Mouse (Mus musculus) midbrain, embryonic 12.5 days (tissue): ENCODE measurements around the gene Creb3l1. TPM values are rescaled to one million over a fixed set of nuclear protein-coding genes. Genes with fewer than 3 reads are reported as not detected.
A peak's percentile ranks its signal among the peaks of the same experiment; 100 is the strongest.

Experiments
- ATAC-seq: fragments of 200-750 bp; cut with Nextera tagmentation; 2 replicates; pipeline ENCODE4 v1.8.0; 2017; ENCODE audit warnings: low read depth, moderate TSS enrichment, moderate library complexity; ENCODE audit not compliant: low FRiP score
- H3K27ac ChIP-seq: fragments of 300-500 bp; sonication (generic); replicated peaks from 2 replicates; pipeline ENCODE4 v1.5.1; 2016; ENCODE audit warnings: mild to moderate bottlenecking
- H3K27me3 ChIP-seq: fragments of 300-500 bp; sonication (generic); 2 replicates; pipeline ENCODE4 v1.6.1; 2016; ENCODE audit warnings: mild to moderate bottlenecking
- H3K36me3 ChIP-seq: fragments of 300-500 bp; sonication (generic); 2 replicates; pipeline ENCODE4 v1.6.1; 2016
- H3K4me1 ChIP-seq: fragments of 300-500 bp; sonication (generic); 2 replicates; pipeline ENCODE4 v1.6.1; 2016
- H3K4me2 ChIP-seq: fragments of 300-500 bp; sonication (generic); replicated peaks from 2 replicates; pipeline ENCODE4 v1.6.1; 2016; ENCODE audit warnings: mild to moderate bottlenecking, moderate library complexity
- H3K4me3 ChIP-seq: fragments of 300-500 bp; sonication (generic); 2 replicates; pipeline ENCODE4 v1.5.1; 2016; ENCODE audit warnings: mild to moderate bottlenecking
- H3K9ac ChIP-seq: fragments of 300-500 bp; sonication (generic); replicated peaks from 2 replicates; pipeline ENCODE4 v1.6.1; 2016; ENCODE audit warnings: mild to moderate bottlenecking, moderate library complexity
- H3K9me3 ChIP-seq: fragments of 300-500 bp; sonication (generic); 2 replicates; pipeline ENCODE4 v1.6.1; 2016; ENCODE audit warnings: mild to moderate bottlenecking
- WGBS: fragments of 180-500 bp; shearing (Covaris S2); methylation state at CpG from one replicate; pipeline ENCODE4 v1.1.7; 2016; 5-methylcytosine and 5-hydroxymethylcytosine counted together
- polyA plus RNA-seq: library from polyadenylated mRNA; unstranded; fragments of >200 nt; fragmentation: Nextera tagmentation; extraction: Ambion mirVana; gene quantifications from 2 replicates; pipeline ENCODE4 v1.2.1, GENCODE M21; 2016

Creb3l1 gene
- polyA plus RNA-seq, 1 experiment from 2014 or later, result 2.5 TPM

GRCm38 (mm10) chr2:91947397-91948150, 76.7 kb downstream of the Creb3l1 start:
- no peaks in the 10 kb centered on the region; the same call in 1 of the 2 replicates for H3K27me3 ChIP-seq
- H3K4me3 ChIP-seq, result no peak overlapping the region
- no peaks in the 10 kb centered on the region for H3K9me3 ChIP-seq
- no peaks in the 10 kb centered on the region for H3K36me3 ChIP-seq
- no peak for ATAC-seq
- H3K27ac ChIP-seq, result peak overlapping the region; percentile 27
- no peak overlapping the region for H3K4me2 ChIP-seq
- H3K9ac ChIP-seq, result no peak overlapping the region
- 51% methylated on average over 11 of the region's 11 CpGs for whole genome bisulfite sequencing
- peaks cover 47% of the 10 kb centered on the region for H3K4me1 ChIP-seq

- no peak overlapping the region for H3K4me2 ChIP-seq
- no peak overlapping the region for H3K27ac ChIP-seq
- H3K9ac ChIP-seq, result no peak overlapping the region
Observed at GRCm38 (mm10) chr2:91946836-91947235, 77.5 kb downstream of the Creb3l1 start.

GRCm38 (mm10) chr2:91945483-91945882, 78.8 kb downstream of the Creb3l1 start, which contains the start of gene Gm9821:
TSS of gene Gm9821 (plus strand) at chr2:91945703.
- Histone ChIP-seq H3K4me1 (peaks cover 44% of the 10 kb centered on the region), H3K9me3 (no peaks in the 10 kb centered on the region), H3K27me3 (no peaks in the 10 kb centered on the region; the same call in 1 of the 2 replicates), H3K27ac (no peak within 1 kb of the TSS), H3K4me3 (no peak within 1 kb of the TSS), H3K4me2 (no peak within 1 kb of the TSS), H3K9ac (no peak within 1 kb of the TSS), H3K36me3 (0 out of 2 replicates have a peak, but pooled peaks cover 3% of the 10 kb centered on the region)
- whole genome bisulfite sequencing, result 88% methylated on average over 18 of the region's 18 CpGs
- no peak for ATAC-seq

More at GRCm38 (mm10) chr2:91946836-91947235, 77.5 kb downstream of the Creb3l1 start:
- WGBS, result 79% methylated on average over 6 of the region's 6 CpGs
- Histone ChIP-seq H3K36me3 (no peaks in the 10 kb centered on the region), H3K27me3 (no peaks in the 10 kb centered on the region; the same call in 1 of the 2 replicates), H3K9me3 (no peaks in the 10 kb centered on the region), H3K4me3 (no peak overlapping the region), H3K4me1 (peaks cover 47% of the 10 kb centered on the region)
- ATAC-seq, result no peak

- WGBS, result 49% methylated on average over 13 of the region's 13 CpGs
- Histone ChIP-seq H3K27me3 (no peaks in the 10 kb centered on the region; the same call in 1 of the 2 replicates), H3K4me1 (peaks cover 33% of the 10 kb centered on the region), H3K4me3 (no peak overlapping the region), H3K9me3 (no peaks in the 10 kb centered on the region), H3K36me3 (peaks cover 11% of the 10 kb centered on the region; the same call in 1 of the 2 replicates), H3K9ac (no peak overlapping the region), H3K4me2 (no peak overlapping the region), H3K27ac (no peak overlapping the region)
- peak; percentile 66 for ATAC-seq
Observed at GRCm38 (mm10) chr2:91944170-91944950, 79.9 kb downstream of the Creb3l1 start.

- Histone ChIP-seq H3K9ac (no peak overlapping the region), H3K27ac (no peak overlapping the region), H3K4me1 (peaks cover 15% of the 10 kb centered on the region), H3K27me3 (no peaks in the 10 kb centered on the region; the same call in 1 of the 2 replicates), H3K9me3 (no peaks in the 10 kb centered on the region), H3K36me3 (peaks cover 31% of the 10 kb centered on the region), H3K4me3 (no peak overlapping the region), H3K4me2 (no peak overlapping the region)
- ATAC-seq, result no peak
- WGBS, result 81% methylated on average over 6 of the region's 6 CpGs
Observed at GRCm38 (mm10) chr2:91942356-91942755, 81.9 kb downstream of the Creb3l1 start.

GRCm38 (mm10) chr2:91939303-91939935, 84.9 kb downstream of the Creb3l1 start:
- ATAC-seq, result no peak
- Histone ChIP-seq H3K9me3 (no peaks in the 10 kb centered on the region), H3K4me1 (peaks cover 5% of the 10 kb centered on the region), H3K27ac (no peak overlapping the region), H3K9ac (no peak overlapping the region; the same call in 1 of the 2 replicates), H3K36me3 (peaks cover 60% of the 10 kb centered on the region), H3K4me2 (no peak overlapping the region), H3K27me3 (no peaks in the 10 kb centered on the region), H3K4me3 (no peak overlapping the region)
- WGBS, result 76% methylated on average over 15 of the region's 15 CpGs

- no peaks in the 10 kb centered on the region for H3K9me3 ChIP-seq
- H3K27ac ChIP-seq, result no peak overlapping the region; the same call in 1 of the 2 replicates
- 90% methylated on average over 7 of the region's 7 CpGs for WGBS
- ATAC-seq, result no peak
- H3K4me3 ChIP-seq, result no peak overlapping the region
- H3K27me3 ChIP-seq, result no peaks in the 10 kb centered on the region
- H3K4me2 ChIP-seq, result no peak overlapping the region
- H3K4me1 ChIP-seq, result peaks cover 21% of the 10 kb centered on the region
- no peak overlapping the region for H3K9ac ChIP-seq
- peaks cover 60% of the 10 kb centered on the region for H3K36me3 ChIP-seq
Observed at GRCm38 (mm10) chr2:91936154-91936553, 88.1 kb downstream of the Creb3l1 start.

- Histone ChIP-seq H3K36me3 (peaks cover 54% of the 10 kb centered on the region), H3K27me3 (no peaks in the 10 kb centered on the region), H3K9me3 (no peaks in the 10 kb centered on the region), H3K4me2 (no peak overlapping the region), H3K9ac (no peak overlapping the region), H3K27ac (no peak overlapping the region), H3K4me3 (no peak overlapping the region), H3K4me1 (peaks cover 31% of the 10 kb centered on the region)
- ATAC-seq, result no peak
- 87% methylated on average over 9 of the region's 9 CpGs for WGBS
Observed at GRCm38 (mm10) chr2:91934826-91935525, 89.3 kb downstream of the Creb3l1 start.

GRCm38 (mm10) chr2:91934016-91934415, 90.3 kb downstream of the Creb3l1 start:
- no peaks in the 10 kb centered on the region for H3K27me3 ChIP-seq
- WGBS, result 58% methylated on average over 8 of the region's 8 CpGs
- H3K27ac ChIP-seq, result peak overlapping the region; percentile 94; the same call in 1 of the 2 replicates
- H3K4me3 ChIP-seq, result no peak overlapping the region
- ATAC-seq, result no peak
- no peak overlapping the region for H3K9ac ChIP-seq
- no peaks in the 10 kb centered on the region for H3K9me3 ChIP-seq
- peaks cover 45% of the 10 kb centered on the region for H3K36me3 ChIP-seq
- H3K4me1 ChIP-seq, result peaks cover 39% of the 10 kb centered on the region
- H3K4me2 ChIP-seq, result no peak overlapping the region

- no peak for ATAC-seq
- peaks cover 39% of the 10 kb centered on the region for H3K36me3 ChIP-seq
- H3K9ac ChIP-seq, result peak overlapping the region; percentile 43; the same call in 1 of the 2 replicates
- no peaks in the 10 kb centered on the region for H3K27me3 ChIP-seq
- 20% methylated on average over 9 of the region's 9 CpGs for WGBS
- peak overlapping the region; percentile 75; the same call in 1 of the 2 replicates for H3K4me2 ChIP-seq
- H3K4me3 ChIP-seq, result no peak overlapping the region
- no peaks in the 10 kb centered on the region for H3K9me3 ChIP-seq
- H3K27ac ChIP-seq, result peak overlapping the region; percentile 94
- peaks cover 40% of the 10 kb centered on the region for H3K4me1 ChIP-seq
Observed at GRCm38 (mm10) chr2:91933471-91933870, 90.8 kb downstream of the Creb3l1 start.

GRCm38 (mm10) chr2:91932737-91933350, 91.5 kb downstream of the Creb3l1 start:
- H3K4me3 ChIP-seq, result no peak overlapping the region

More at GRCm38 (mm10) chr2:91932737-91933350, 91.5 kb downstream of the Creb3l1 start:
- H3K4me1 ChIP-seq, result peaks cover 44% of the 10 kb centered on the region
- ATAC-seq, result no peak
- peak overlapping the region; percentile 75 for H3K4me2 ChIP-seq
- no peaks in the 10 kb centered on the region for H3K9me3 ChIP-seq
- H3K36me3 ChIP-seq, result peaks cover 33% of the 10 kb centered on the region
- 7% methylated on average over 6 of the region's 6 CpGs for WGBS
- H3K9ac ChIP-seq, result peak overlapping the region; percentile 46; the same call in 1 of the 2 replicates
- H3K27me3 ChIP-seq, result peaks cover 3% of the 10 kb centered on the region; the same call in 1 of the 2 replicates
- H3K27ac ChIP-seq, result peak overlapping the region; percentile 94
